8 mouse cellular contexts compared by ENCODE assay signal in genomic region chr11:119389851-119390270, GRCm38 (mm10). TPM values are rescaled to one million over a fixed set of nuclear protein-coding genes. Genes with fewer than 3 reads are reported as not detected.
A peak's percentile ranks its signal among the peaks of the same experiment; 100 is the strongest.
DNase-seq lines count a peak whose midpoint lies in the region; ATAC-seq and TF ChIP-seq lines count a peak whose summit lies in the region.

No protein-coding gene starts in this region.

- TF ChIP-seq POLR2A in MEL (IDR thresholded peaks at IDR 0.05; ENCODE audit: control insufficient read depth in 1 of 2, insufficient read depth in 1 of 2, low read depth in 1 of 2, low read length in 2 of 2, poor library complexity in 1 of 2): no peak; a peak in 1 of 4 replicates

- H3K9ac ChIP-seq in MEL (ENCODE audit: control insufficient read depth, low read depth, low read length, poor library complexity, severe bottlenecking): peak overlapping the region; percentile 71
- peak overlapping the region; percentile 55 for H3K9ac ChIP-seq in forebrain, embryonic 16.5 days (replicated peaks; ENCODE audit: low read depth, low read length)
- peak overlapping the region; percentile 58; the same call in 1 of the 2 replicates for H3K9ac ChIP-seq in hindbrain, embryonic 11.5 days (ENCODE audit: low read depth, low read length)

- H3K36me3 ChIP-seq in MEL (ENCODE audit: control insufficient read depth in 1 of 2, insufficient read depth in 2 of 2, low read length in 2 of 2): peaks cover 0 to 5% of the 10 kb centered on the region in 2 experiments; a peak in 1 of 4 replicates
- H3K36me3 ChIP-seq in forebrain, embryonic 16.5 days (ENCODE audit: control insufficient read depth, insufficient read depth): no peaks in the 10 kb centered on the region
- H3K36me3 ChIP-seq in hindbrain, embryonic 11.5 days (ENCODE audit: control insufficient read depth, insufficient read depth, low read length): no peaks in the 10 kb centered on the region

- TF ChIP-seq CTCF in MEL (IDR thresholded peaks at IDR 0.05 in 2 of 3, conservative IDR thresholded peaks at IDR 0.05 in 1 of 3; ENCODE audit: control insufficient read depth in 1 of 3, insufficient read depth in 1 of 3, low read depth in 2 of 3, low read length in 3 of 3, poor library complexity in 1 of 3, severe bottlenecking in 1 of 3): peak in 2 of 3 experiments; percentile 8 to 14; a peak in 1 of 6 replicates

- no peaks in the 10 kb centered on the region; the same call in 1 of the 2 replicates for H3K79me2 ChIP-seq in MEL (ENCODE audit: control insufficient read depth, insufficient read depth, low read length, poor library complexity)

- no peak for TF ChIP-seq RAD21 in MEL (IDR thresholded peaks at IDR 0.05; ENCODE audit: low read depth, low read length)

- peaks cover 5 to 6% of the 10 kb centered on the region in 2 experiments for H3K27me3 ChIP-seq in MEL (ENCODE audit: control insufficient read depth in 1 of 2, insufficient read depth in 2 of 2, low read length in 2 of 2)
- H3K27me3 ChIP-seq in forebrain, embryonic 16.5 days (replicated peaks; ENCODE audit: control insufficient read depth, insufficient read depth, low read length): peaks cover 34% of the 10 kb centered on the region
- H3K27me3 ChIP-seq in hindbrain, embryonic 11.5 days (ENCODE audit: control insufficient read depth, insufficient read depth, low read length): peaks cover 55% of the 10 kb centered on the region

- peaks cover 9 to 28% of the 10 kb centered on the region in 2 experiments for H3K4me1 ChIP-seq in MEL (ENCODE audit: control insufficient read depth in 1 of 2, insufficient read depth in 2 of 2, low read length in 2 of 2)
- peaks cover 22% of the 10 kb centered on the region for H3K4me1 ChIP-seq in forebrain, embryonic 16.5 days (replicated peaks; ENCODE audit: control insufficient read depth, insufficient read depth, low read length)
- peaks cover 5% of the 10 kb centered on the region; the same call in 1 of the 2 replicates for H3K4me1 ChIP-seq in hindbrain, embryonic 11.5 days (replicated peaks; ENCODE audit: control insufficient read depth, insufficient read depth, low read length)

- under 1% methylated on average over 35 of the region's 35 CpGs for WGBS in forebrain, embryonic 16.5 days
- under 1% methylated on average over 34 of the region's 35 CpGs for WGBS in hindbrain, embryonic 11.5 days

- H3K9me3 ChIP-seq in MEL (replicated peaks; ENCODE audit: insufficient read depth, low read length): no peaks in the 10 kb centered on the region
- no peaks in the 10 kb centered on the region for H3K9me3 ChIP-seq in forebrain, embryonic 16.5 days (ENCODE audit: control insufficient read depth, low read length)
- H3K9me3 ChIP-seq in hindbrain, embryonic 11.5 days (ENCODE audit: control insufficient read depth, low read length): no peaks in the 10 kb centered on the region

- no peak for TF ChIP-seq EP300 in MEL (IDR thresholded peaks at IDR 0.05; ENCODE audit: low read depth in 1 of 2, low read length in 2 of 2)

- H3K4me3 ChIP-seq in MEL (ENCODE audit: control insufficient read depth in 1 of 2, insufficient read depth in 1 of 2, low read depth in 2 of 2, low read length in 2 of 2): peak overlapping the region; percentile 80 to 84
- H3K4me3 ChIP-seq in forebrain, embryonic 16.5 days (replicated peaks; ENCODE audit: low read length): peak overlapping the region; percentile 51
- H3K4me3 ChIP-seq in hindbrain, embryonic 11.5 days (ENCODE audit: low read depth, low read length): peak overlapping the region; percentile 56

- H3K27ac ChIP-seq in MEL (ENCODE audit: control insufficient read depth, low read depth, low read length): no peak overlapping the region
- H3K27ac ChIP-seq in forebrain, embryonic 16.5 days (ENCODE audit: low read length): no peak overlapping the region
- H3K27ac ChIP-seq in hindbrain, embryonic 11.5 days (ENCODE audit: low read depth, low read length): no peak overlapping the region

- peak; percentile 72 for ATAC-seq in forebrain, embryonic 16.5 days
- ATAC-seq in hindbrain, embryonic 11.5 days (ENCODE audit: low FRiP score): peak; percentile 40; the same call in 1 of the 2 replicates

- DNase-seq in MEL (ENCODE audit: low read depth, low spot score): peak; percentile 55
- peak; percentile 38 for DNase-seq in cerebellum, adult 11-12 months
- DNase-seq in hindbrain, embryonic 11.5 days (ENCODE audit: low spot score): peak; percentile 81
- peak; percentile 27 to 56 for DNase-seq in layer of hippocampus, postnatal 25 days (ENCODE audit: extremely low spot score in 1 of 2, low spot score in 1 of 2)
- peak; percentile 77 for DNase-seq in lung, postnatal 25 days (ENCODE audit: low spot score)
- peak; percentile 88 for DNase-seq in retina, postnatal 1 day
- peak; percentile 72 for DNase-seq in urinary bladder, adult 2 months (ENCODE audit: low spot score)

- peak overlapping the region; percentile 84 for H3K4me2 ChIP-seq in forebrain, embryonic 16.5 days (ENCODE audit: low read length)
- peak overlapping the region; percentile 99 for H3K4me2 ChIP-seq in hindbrain, embryonic 11.5 days (replicated peaks; ENCODE audit: low read depth, low read length)

TF ChIP-seq in MEL, 35 proteins besides CTCF, POLR2A, EP300 and RAD21:
- TF ChIP-seq ELF1 (IDR thresholded peaks at IDR 0.05; ENCODE audit: low read depth, low read length) (no peak), SIN3A (IDR thresholded peaks at IDR 0.05; ENCODE audit: low read length) (peak; percentile 33), USF1 (IDR thresholded peaks at IDR 0.05; ENCODE audit: low read depth, low read length) (peak; percentile 51), NRF1 (IDR thresholded peaks at IDR 0.05; ENCODE audit: insufficient read depth, low read depth, low read length, poor library complexity, severe bottlenecking) (peak; percentile 27; the same call in 1 of the 2 replicates), UBTF (IDR thresholded peaks at IDR 0.05; ENCODE audit: borderline replicate concordance, insufficient read depth, low read depth, low read length) (no peak), ZNF384 (IDR thresholded peaks at IDR 0.05; ENCODE audit: low read depth, low read length) (no peak), GATA1 (IDR thresholded peaks at IDR 0.05; ENCODE audit: low read depth, low read length) (no peak), CHD2 (IDR thresholded peaks at IDR 0.05; ENCODE audit: low read length) (no peak), ETS1 (IDR thresholded peaks at IDR 0.05; ENCODE audit: low read depth, low read length) (no peak)

RNA-seq across cellular contexts. Expression of gene Rnf213, which starts 3.0 kb away (rescaled TPM):
- 6.6 and 11.6 TPM in 2 replicates for total RNA-seq in MEL (2012; rRNA removed)
- 10 to 100 TPM in 1 of 2 experiments, not detected in 1; 10.7 TPM for polyA plus RNA-seq in MEL (2012; ENCODE audit: insufficient read depth in 1 of 2, insufficient read length in 2 of 2, low read depth in 1 of 2, low replicate concordance in 2 of 2, missing spikeins in 1 of 2)
- 1.3 TPM in 2 replicates for polyA plus RNA-seq in forebrain, embryonic 16.5 days (2015; fragmentation: Nextera tagmentation; extraction: Ambion mirVana)
- 2.0 and 2.1 TPM in 2 replicates for polyA plus RNA-seq in hindbrain, embryonic 11.5 days (2014; fragmentation: Nextera tagmentation; extraction: Ambion mirVana)
- total RNA-seq in layer of hippocampus, postnatal 25 days (2021): 1 to 10 TPM; 3.6 to 4.3 TPM
- polyA plus RNA-seq in urinary bladder, adult 2 months (2012; rRNA removed): 42.4 and 42.5 TPM in 2 replicates

RNA-seq across cellular contexts. Expression of gene Slc26a11, which starts 34.5 kb away (rescaled TPM):
- total RNA-seq in MEL (2012; rRNA removed): not detected in 2 replicates
- under 1 TPM in 1 of 2 experiments, not detected in 1; 0.04 TPM for polyA plus RNA-seq in MEL (2012; ENCODE audit: insufficient read depth in 1 of 2, insufficient read length in 2 of 2, low read depth in 1 of 2, low replicate concordance in 2 of 2, missing spikeins in 1 of 2)
- 3.3 and 3.7 TPM in 2 replicates for polyA plus RNA-seq in forebrain, embryonic 16.5 days (2015; fragmentation: Nextera tagmentation; extraction: Ambion mirVana)
- polyA plus RNA-seq in hindbrain, embryonic 11.5 days (2014; fragmentation: Nextera tagmentation; extraction: Ambion mirVana): 3.3 and 3.8 TPM in 2 replicates
- 1 to 10 TPM; 5.3 to 6.4 TPM for total RNA-seq in layer of hippocampus, postnatal 25 days (2021)
- polyA plus RNA-seq in urinary bladder, adult 2 months (2012; rRNA removed): 10.0 and 11.7 TPM in 2 replicates

RNA-seq across cellular contexts. Expression of gene Sgsh, which starts 34.5 kb away (rescaled TPM):
- total RNA-seq in MEL (2012; rRNA removed): 0.12 TPM in 1 of 2 replicates, not detected in the other
- polyA plus RNA-seq in MEL (2012; ENCODE audit: insufficient read depth in 1 of 2, insufficient read length in 2 of 2, low read depth in 1 of 2, low replicate concordance in 2 of 2, missing spikeins in 1 of 2): under 1 TPM in 1 of 2 experiments, not detected in 1; 0.25 TPM
- polyA plus RNA-seq in forebrain, embryonic 16.5 days (2015; fragmentation: Nextera tagmentation; extraction: Ambion mirVana): 3.7 and 4.0 TPM in 2 replicates
- 4.4 and 6.0 TPM in 2 replicates for polyA plus RNA-seq in hindbrain, embryonic 11.5 days (2014; fragmentation: Nextera tagmentation; extraction: Ambion mirVana)
- 1 to 10 TPM; 5.0 to 5.1 TPM for total RNA-seq in layer of hippocampus, postnatal 25 days (2021)
- polyA plus RNA-seq in urinary bladder, adult 2 months (2012; rRNA removed): 8.2 and 11.6 TPM in 2 replicates

Comparison
In these comparisons a context has a peak if more than half of its experiments do, and no peak if none do; other contexts are left out.
1. DNase-seq: peak in every context shown above with its lines; median percentile 88 in retina, postnatal 1 day; 81 in hindbrain, embryonic 11.5 days; 77 in lung, postnatal 25 days; 72 in urinary bladder, adult 2 months; 55 in MEL; 42 in layer of hippocampus, postnatal 25 days; 38 in cerebellum, adult 11-12 months.